Mouse (Mus musculus) lung, embryonic 14.5 days (tissue): ENCODE results near the gene Npb. TPM values are rescaled to one million over a fixed set of nuclear protein-coding genes. Genes with fewer than 3 reads are reported as not detected.

Experiments used
- ATAC-seq: fragments of 200-750 bp; cut with Nextera tagmentation; 2 replicates; pipeline ENCODE4 v1.8.0; 2017; ENCODE audit warnings: mild to moderate bottlenecking, moderate TSS enrichment, moderate library complexity; ENCODE audit not compliant: insufficient read depth
- DNase-seq: peaks from one replicate; pipeline ENCODE4 v3.0.0-alpha.2; 2015
- H3K27ac ChIP-seq: fragments of 300-500 bp; sonication (generic); 2 replicates; pipeline ENCODE4 v1.5.1; 2014; ENCODE audit warnings: low read depth, mild to moderate bottlenecking, moderate library complexity
- H3K27me3 ChIP-seq: fragments of 300-500 bp; sonication (generic); 2 replicates; pipeline ENCODE4 v1.6.1; 2014; ENCODE audit warnings: low read length, control low read depth; ENCODE audit not compliant: insufficient read depth
- H3K36me3 ChIP-seq: fragments of 300-500 bp; sonication (generic); 2 replicates; pipeline ENCODE4 v1.6.1; 2014; ENCODE audit warnings: control low read depth; ENCODE audit not compliant: insufficient read depth
- H3K4me1 ChIP-seq: fragments of 300-500 bp; sonication (generic); 2 replicates; pipeline ENCODE4 v1.6.1; 2014; ENCODE audit warnings: antibody characterized with exemption, control low read depth; ENCODE audit not compliant: insufficient read depth
- H3K4me2 ChIP-seq: fragments of 300-500 bp; sonication (generic); 2 replicates; pipeline ENCODE4 v1.6.1; 2014; ENCODE audit warnings: mild to moderate bottlenecking
- H3K4me3 ChIP-seq: fragments of 300-500 bp; sonication (generic); 2 replicates; pipeline ENCODE4 v1.5.1; 2014; ENCODE audit warnings: low read depth, low read length
- H3K9ac ChIP-seq: fragments of 300-500 bp; sonication (generic); 2 replicates; pipeline ENCODE4 v1.6.1; 2014
- H3K9me3 ChIP-seq: fragments of 300-500 bp; sonication (generic); 2 replicates; pipeline ENCODE4 v1.6.1; 2016; ENCODE audit warnings: low read depth, low read length, control low read depth
- CTCF ChIP-seq: IDR thresholded peaks from 2 replicates; pipeline ENCODE4 v1.5.1; 2016; ENCODE audit warnings: antibody characterized with exemption, low read depth
- WGBS: fragments of 180-500 bp; shearing (Covaris S2); extraction: QIAGEN DNeasy Blood & Tissue Kit; methylation state at CpG from one replicate; pipeline ENCODE4 v1.1.7; 2014; 5-methylcytosine and 5-hydroxymethylcytosine counted together
- polyA plus RNA-seq: library from polyadenylated mRNA; unstranded; fragments of >200 nt; fragmentation: Nextera tagmentation; extraction: Ambion mirVana; gene quantifications from 2 replicates; pipeline ENCODE4 v1.2.1, GENCODE M21; 2014

Npb gene
- polyA plus RNA-seq, 1 experiment from 2014 or later, result 1.3 TPM

DNA sequence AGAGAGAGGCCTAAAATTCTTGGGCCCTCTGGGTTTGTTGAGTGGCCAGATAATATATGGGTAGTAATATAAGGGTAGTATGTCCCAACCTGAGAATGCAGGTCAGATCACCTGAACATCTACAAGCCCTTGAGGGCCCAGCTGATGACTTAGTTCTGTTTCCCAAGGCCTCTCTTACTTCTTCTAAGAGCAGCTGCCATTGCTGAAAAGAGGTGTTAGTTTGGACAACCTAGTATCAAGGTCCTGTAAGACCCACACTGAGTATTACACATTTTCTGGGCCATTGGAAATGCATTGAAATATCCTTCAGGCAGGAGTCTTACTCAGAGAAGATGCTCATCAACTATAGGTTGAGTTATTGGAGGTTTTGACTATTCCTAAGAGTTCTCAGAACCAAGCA is 32.3 kb upstream of the Npb start:
- Histone ChIP-seq H3K4me3 (no peak overlapping the region), H3K9ac (no peak overlapping the region), H3K36me3 (peaks cover 43% of the 10 kb centered on the region), H3K4me1 (peaks cover 13% of the 10 kb centered on the region; the same call in 1 of the 2 replicates), H3K27me3 (no peaks in the 10 kb centered on the region), H3K4me2 (no peak overlapping the region), H3K27ac (no peak overlapping the region), H3K9me3 (no peaks in the 10 kb centered on the region)
- TF ChIP-seq CTCF, result no peak
- DNase-seq (no peak), ATAC-seq (no peak)

DNA sequence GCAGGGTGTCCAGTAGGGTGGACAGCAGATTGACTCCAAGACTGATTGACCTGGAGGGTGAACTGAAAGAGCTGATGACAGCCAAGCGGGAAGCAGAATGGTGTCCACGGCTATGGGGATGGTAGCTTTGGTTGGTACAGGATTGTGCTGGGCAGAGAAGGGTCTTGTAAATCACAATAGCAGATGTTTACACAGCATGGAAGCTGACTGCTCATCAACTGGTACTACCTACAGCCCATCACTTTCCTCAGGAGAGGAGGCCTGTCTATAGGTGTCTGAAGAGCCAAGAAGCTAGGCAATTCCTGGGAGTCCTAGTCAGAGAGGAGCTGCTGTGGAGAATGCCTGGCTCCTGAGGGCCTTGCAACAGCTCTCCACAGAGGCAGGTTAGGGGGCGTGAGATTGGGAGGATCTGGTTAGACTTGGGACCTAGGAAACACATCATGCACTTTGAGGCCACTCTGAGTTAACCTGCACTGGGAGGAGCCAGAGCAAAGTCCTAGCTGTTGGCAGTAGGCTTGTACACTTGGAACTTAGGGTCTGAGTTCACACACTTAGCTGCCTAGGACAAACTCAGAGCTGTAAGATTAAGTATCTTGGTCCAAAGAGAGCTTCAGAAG is 31.8 kb upstream of the Npb start:
- no peak for TF ChIP-seq CTCF
- 77% methylated on average over 3 of the region's 3 CpGs for WGBS
- H3K4me2 ChIP-seq, result no peak overlapping the region
- no peak for DNase-seq
- ATAC-seq, result no peak
- no peaks in the 10 kb centered on the region for H3K27me3 ChIP-seq
- peaks cover 8% of the 10 kb centered on the region; the same call in 1 of the 2 replicates for H3K4me1 ChIP-seq
- no peak overlapping the region for H3K27ac ChIP-seq
- H3K9ac ChIP-seq, result no peak overlapping the region
- no peak overlapping the region for H3K4me3 ChIP-seq
- peaks cover 37% of the 10 kb centered on the region for H3K36me3 ChIP-seq
- H3K9me3 ChIP-seq, result no peaks in the 10 kb centered on the region

DNA sequence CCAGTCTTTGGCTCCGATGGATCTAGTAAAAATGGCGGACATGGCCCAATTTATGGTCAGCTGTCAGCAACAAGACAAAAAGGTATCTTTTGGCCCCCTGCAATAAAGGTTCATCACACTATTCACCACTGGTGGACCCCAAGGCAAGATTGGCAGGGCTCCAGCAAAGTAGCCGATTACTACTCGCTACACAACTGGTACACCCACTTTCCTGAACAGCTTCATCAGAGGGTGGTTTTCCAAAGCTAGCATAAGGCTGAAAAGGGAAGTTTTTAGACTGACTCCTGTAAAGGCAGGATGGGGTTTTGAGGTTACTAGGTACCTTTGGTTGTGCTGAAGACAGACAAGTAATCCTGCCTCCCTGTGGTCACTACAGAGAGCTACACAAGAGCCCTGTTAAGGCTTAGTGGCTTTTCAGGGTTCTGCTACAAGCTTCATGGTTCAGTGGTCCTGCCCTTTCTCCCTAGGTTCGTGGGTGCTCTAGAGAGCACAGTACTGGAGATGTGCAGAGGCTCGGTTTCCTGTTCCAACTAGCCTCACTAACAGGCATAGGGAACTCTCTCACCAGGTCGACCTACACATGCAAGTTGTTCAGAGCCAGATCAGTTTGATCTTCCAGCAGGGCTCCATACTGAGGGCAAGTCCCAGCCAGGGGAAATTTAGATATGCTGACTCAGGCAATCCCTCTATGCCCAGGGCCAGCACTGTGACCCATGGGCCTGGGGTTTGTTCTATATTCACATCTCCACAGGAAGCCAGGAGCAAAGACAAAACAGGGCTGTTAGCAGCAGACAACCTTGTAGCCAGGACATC is 30.9 kb upstream of the Npb start:
- H3K27ac ChIP-seq, result no peak overlapping the region
- WGBS, result 80% methylated on average over 7 of the region's 7 CpGs

DNA sequence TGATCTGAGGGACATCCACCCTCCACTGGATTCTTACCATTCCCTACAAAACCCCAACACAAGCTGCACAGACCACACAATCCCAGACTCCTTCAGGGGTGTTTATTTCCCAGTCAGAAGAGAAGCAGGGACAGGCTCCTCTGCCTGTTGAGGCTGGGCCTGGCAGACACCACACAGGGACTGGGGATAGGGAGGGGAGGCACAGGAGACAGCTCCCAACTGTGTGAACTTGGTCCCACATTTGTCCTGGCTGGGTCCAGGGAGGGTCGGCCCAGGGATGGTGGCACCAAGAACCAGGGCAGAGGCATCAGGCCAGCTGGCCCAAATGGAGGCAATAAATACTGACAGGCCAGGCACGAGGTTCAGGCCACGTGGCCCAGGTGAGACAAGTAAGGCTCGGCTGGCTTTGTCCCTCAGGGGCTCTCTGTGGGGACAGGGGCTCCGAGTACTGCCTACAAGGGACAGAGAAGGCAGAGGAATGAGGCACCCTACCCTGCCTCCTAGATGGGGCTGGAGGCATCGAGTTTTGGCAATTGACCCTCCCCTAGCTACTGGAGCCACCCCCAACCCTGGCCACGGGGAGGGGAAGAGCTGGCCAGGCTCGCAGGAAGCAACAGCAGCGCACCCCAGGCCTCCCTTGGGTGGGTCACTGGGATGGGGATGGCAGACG is 30.1 kb upstream of the Npb start:
- Histone ChIP-seq H3K4me3 (no peak overlapping the region), H3K4me2 (no peak overlapping the region), H3K4me1 (peaks cover 13% of the 10 kb centered on the region), H3K27ac (no peak overlapping the region), H3K27me3 (no peaks in the 10 kb centered on the region), H3K36me3 (peaks cover 43% of the 10 kb centered on the region), H3K9ac (0 out of 2 replicates have a peak overlapping the region, but pooled peaks have one; percentile 23), H3K9me3 (no peaks in the 10 kb centered on the region)
- ATAC-seq, result no peak
- TF ChIP-seq CTCF, result no peak
- no peak for DNase-seq
- WGBS, result 81% methylated on average over 10 of the region's 10 CpGs

More for the DNA sequence above, 30.9 kb upstream of the Npb start:
- Histone ChIP-seq H3K9me3 (no peaks in the 10 kb centered on the region), H3K36me3 (peaks cover 37% of the 10 kb centered on the region), H3K9ac (no peak overlapping the region), H3K4me2 (no peak overlapping the region), H3K4me1 (peaks cover 13% of the 10 kb centered on the region), H3K27me3 (no peaks in the 10 kb centered on the region), H3K4me3 (peak overlapping the region; percentile 4; the same call in 1 of the 2 replicates)
- peak; percentile 49 for DNase-seq
- no peak for ATAC-seq
- peak; percentile 56 for TF ChIP-seq CTCF

DNA sequence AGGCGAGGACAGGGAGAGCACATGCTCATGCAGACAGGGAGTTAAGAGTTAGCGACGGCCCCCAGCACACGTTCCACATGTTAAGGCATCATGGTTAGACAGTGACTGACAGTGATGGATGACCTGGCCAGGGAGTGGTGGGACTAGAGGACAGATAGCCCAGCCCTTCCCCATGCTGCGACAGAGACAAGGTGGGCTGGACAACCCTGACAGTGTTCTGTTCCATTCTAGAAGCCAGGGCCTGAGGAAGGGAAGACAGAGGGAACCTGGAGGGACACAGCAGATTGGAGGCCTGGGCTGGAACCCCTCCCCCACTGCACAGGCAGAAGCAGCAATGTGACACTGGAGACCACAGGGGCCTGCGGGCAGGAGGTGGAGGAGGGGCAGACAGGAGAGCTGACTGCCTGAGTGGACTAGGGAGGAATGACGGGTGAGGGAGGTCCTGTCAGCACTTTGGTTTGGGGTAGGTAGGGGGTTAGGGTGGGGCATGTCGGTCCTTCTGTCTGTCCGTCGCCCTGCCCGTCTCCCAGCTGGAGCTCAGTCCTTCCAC is 29.5 kb upstream of the Npb start:
- Histone ChIP-seq H3K27me3 (no peaks in the 10 kb centered on the region), H3K36me3 (peaks cover 49% of the 10 kb centered on the region), H3K9ac (0 out of 2 replicates have a peak overlapping the region, but pooled peaks have one; percentile 23), H3K9me3 (no peaks in the 10 kb centered on the region), H3K4me1 (peaks cover 13% of the 10 kb centered on the region), H3K4me3 (0 out of 2 replicates have a peak overlapping the region, but pooled peaks have one; percentile 94), H3K27ac (no peak overlapping the region), H3K4me2 (no peak overlapping the region)
- TF ChIP-seq CTCF, result no peak
- WGBS, result 68% methylated on average over 11 of the region's 11 CpGs
- no peak for DNase-seq
- no peak for ATAC-seq

DNA sequence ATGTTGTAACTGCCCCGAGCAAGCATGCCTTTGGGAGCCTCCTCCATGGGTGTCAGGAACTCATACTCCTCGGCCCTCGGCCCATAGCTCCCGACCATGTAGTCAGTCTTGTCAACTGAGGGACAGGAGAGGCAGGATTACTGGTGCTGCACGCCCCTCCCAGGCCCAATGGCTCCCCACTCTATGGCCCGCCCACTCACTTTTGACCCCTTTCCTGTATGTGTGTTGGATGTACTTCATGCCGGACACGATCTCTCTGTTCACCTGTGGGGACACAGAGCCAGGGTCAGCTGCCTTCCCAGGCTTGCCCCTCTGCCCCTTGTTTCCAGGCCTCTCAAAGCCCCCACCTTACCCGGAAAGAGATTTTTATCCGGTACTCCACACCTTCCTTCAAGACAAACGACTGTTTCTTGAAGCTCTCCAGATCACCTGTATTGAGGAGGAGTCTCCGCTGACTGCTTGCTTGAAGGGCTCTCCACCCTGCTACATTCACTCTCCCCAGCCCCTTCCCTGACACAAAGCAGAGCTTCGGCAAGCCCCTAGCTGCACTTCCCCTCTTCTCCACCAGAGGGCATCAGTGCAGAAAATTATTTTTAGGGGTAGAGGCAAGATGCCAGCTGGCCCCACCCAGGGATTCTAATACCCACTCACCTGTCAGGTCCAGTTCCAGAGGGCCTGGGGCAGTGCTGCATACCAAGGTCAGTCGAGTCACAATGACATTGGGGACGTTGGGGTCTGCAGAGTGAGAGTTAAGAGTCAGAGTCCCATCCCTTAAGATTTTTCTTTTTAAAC is 28.8 kb upstream of the Npb start:
- 0 out of 2 replicates have a peak overlapping the region, but pooled peaks have one; percentile 96 for H3K27ac ChIP-seq
- H3K4me2 ChIP-seq, result peak overlapping the region; percentile 95
- H3K4me3 ChIP-seq, result peak overlapping the region; percentile 94
- no peak for ATAC-seq
- peak; percentile 94 for TF ChIP-seq CTCF
- H3K9me3 ChIP-seq, result no peaks in the 10 kb centered on the region
- H3K36me3 ChIP-seq, result peaks cover 56% of the 10 kb centered on the region
- H3K9ac ChIP-seq, result peak overlapping the region; percentile 93
- DNase-seq, result peak; percentile 93
- H3K27me3 ChIP-seq, result no peaks in the 10 kb centered on the region
- peaks cover 11% of the 10 kb centered on the region for H3K4me1 ChIP-seq
- WGBS, result 50% methylated on average over 15 of the region's 15 CpGs
